Mouse (Mus musculus) G1E (cell line): ENCODE results near the gene Frmd6.

Experiments
- CTCF ChIP-seq: IDR thresholded peaks from 2 replicates; pipeline ENCODE4 v1.5.1; 2012; ENCODE audit warnings: low read depth, low read length, inconsistent platforms, mixed read lengths
- POLR2AphosphoS5 ChIP-seq: IDR thresholded peaks from 2 replicates; pipeline ENCODE4 v1.6.1; 2012; ENCODE audit warnings: low read depth, low read length, inconsistent platforms; ENCODE audit not compliant: insufficient replicate concordance
- TAL1 ChIP-seq: conservative IDR thresholded peaks from 2 replicates; pipeline ENCODE4 v1.6.1; 2012; ENCODE audit warnings: low read depth, low read length, inconsistent platforms, mixed read lengths

DNA sequence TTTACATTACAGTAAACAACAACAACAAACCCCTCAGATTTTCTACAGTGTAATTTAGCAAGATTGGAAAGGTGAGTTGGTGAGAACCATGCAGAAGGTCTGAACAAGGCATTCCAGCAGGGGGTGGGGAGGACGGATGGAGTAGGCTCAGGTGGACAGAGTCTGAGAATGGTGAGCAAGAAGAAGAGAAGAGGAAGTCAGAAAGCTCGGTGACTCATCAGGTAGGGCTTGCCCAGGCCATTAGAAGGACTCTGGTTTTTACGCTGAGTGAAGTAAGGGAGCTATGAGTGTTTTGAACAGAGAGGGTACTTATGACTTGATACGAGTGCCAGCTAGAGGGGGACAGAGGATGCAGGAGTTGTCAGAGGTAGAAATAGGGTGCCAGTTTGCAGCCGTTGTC, 9.7 kb downstream of the Frmd6 start:
- TF ChIP-seq CTCF (no peak), TAL1 (no peak), POLR2AphosphoS5 (no peak)
